Mouse (Mus musculus): ENCODE results near the gene Mogat1. TPM values are rescaled to one million over a fixed set of nuclear protein-coding genes. Genes with fewer than 3 reads are reported as not detected.
A peak's percentile ranks its signal among the peaks of the same experiment; 100 is the strongest.

Mogat1 gene
- total RNA-seq (2014; rRNA removed): 0.22 TPM in 1 of 2 replicates, not detected in the other
- polyA plus RNA-seq (2015; fragmentation: Nextera tagmentation; extraction: Ambion mirVana): 0.50 and 1.3 TPM in 2 replicates

DNA sequence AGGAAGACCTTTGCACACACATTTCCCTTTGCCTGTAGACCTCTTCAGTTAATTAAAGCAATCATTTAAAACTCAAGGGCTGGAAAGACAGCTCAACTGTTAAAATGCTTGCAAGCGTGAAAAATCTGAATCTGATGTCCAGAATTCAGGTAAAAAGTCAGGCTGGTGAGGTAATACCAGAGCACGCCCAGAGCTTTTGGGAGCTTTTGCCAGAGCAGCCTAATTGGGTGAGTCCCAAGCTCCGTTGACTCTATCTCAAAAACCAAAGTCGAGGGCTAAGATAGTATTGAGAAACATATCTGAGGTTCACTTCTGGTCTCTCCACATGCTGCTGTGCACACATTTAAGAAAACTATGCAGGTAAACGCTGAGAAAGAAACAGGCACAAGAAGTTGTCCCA lies at the start of gene Mogat1:
Gene Mogat1 (plus strand): TSS at position 130 of the 400 bp plus-strand sequence.
- no peak for TF ChIP-seq CTCF (IDR thresholded peaks at IDR 0.05)
- ATAC-seq (ENCODE audit: low FRiP score): no peak

DNA sequence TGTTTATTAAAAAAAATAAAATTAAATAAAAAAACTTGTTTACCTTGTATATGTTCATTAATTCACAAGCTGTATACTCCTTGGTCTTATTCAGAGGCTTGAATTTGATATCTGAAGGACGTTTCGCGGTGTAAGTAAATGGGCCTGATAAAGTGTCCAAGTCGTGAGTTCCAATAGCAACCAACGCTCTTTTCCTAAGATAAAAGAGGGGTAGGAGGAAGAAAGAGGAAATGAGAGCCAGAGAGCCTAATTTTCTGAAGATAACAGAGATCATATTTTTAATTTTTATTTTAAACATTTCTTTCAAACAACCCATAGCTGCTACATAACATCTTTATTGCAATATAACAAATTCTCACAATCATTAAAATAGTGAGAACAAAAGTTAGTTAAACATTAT lies 38.4 kb upstream of the Mogat1 start:
- no peaks in the 10 kb centered on the region for H3K9me3 ChIP-seq (ENCODE audit: low read length)
- H3K36me3 ChIP-seq (ENCODE audit: insufficient read depth, low read length): peaks cover 31% of the 10 kb centered on the region
- H3K4me3 ChIP-seq (ENCODE audit: low read depth, low read length): no peak overlapping the region
- no peak for TF ChIP-seq CTCF (IDR thresholded peaks at IDR 0.05)
- no peaks in the 10 kb centered on the region for H3K4me1 ChIP-seq (ENCODE audit: insufficient read depth, low read length)
- H3K4me2 ChIP-seq (ENCODE audit: low read depth, low read length, poor library complexity, severe bottlenecking): no peak overlapping the region
- WGBS: 96% methylated on average over 5 of the region's 5 CpGs
- no peak overlapping the region for H3K9ac ChIP-seq (replicated peaks; ENCODE audit: low read length, poor library complexity, severe bottlenecking)
- ATAC-seq (ENCODE audit: low FRiP score): no peak
- DNase-seq (ENCODE audit: low spot score): no peak
- no peak overlapping the region for H3K27ac ChIP-seq (ENCODE audit: low read depth, low read length)
- no peaks in the 10 kb centered on the region for H3K27me3 ChIP-seq (ENCODE audit: insufficient read depth, low read length)

More for the DNA sequence above, at the start of gene Mogat1:
- WGBS: 71% methylated on average over 5 of the region's 5 CpGs
- DNase-seq (ENCODE audit: low spot score): no peak
- Histone ChIP-seq H3K27ac (ENCODE audit: low read depth, low read length) (no peak within 1 kb of the TSS), H3K27me3 (ENCODE audit: insufficient read depth, low read length) (no peaks in the 10 kb centered on the region), H3K36me3 (ENCODE audit: insufficient read depth, low read length) (no peaks in the 10 kb centered on the region), H3K4me3 (ENCODE audit: low read depth, low read length) (peak within 1 kb of the TSS; percentile 32), H3K9ac (replicated peaks; ENCODE audit: low read length, poor library complexity, severe bottlenecking) (peak within 1 kb of the TSS; percentile 57), H3K9me3 (ENCODE audit: low read length) (no peaks in the 10 kb centered on the region), H3K4me1 (ENCODE audit: insufficient read depth, low read length) (no peaks in the 10 kb centered on the region; the same call in 1 of the 2 replicates), H3K4me2 (ENCODE audit: low read depth, low read length, poor library complexity, severe bottlenecking) (peak within 1 kb of the TSS; percentile 54)

GRCm38 (mm10) chr1:78483430-78483829 lies 27.4 kb upstream of the Mogat1 start:
- no peaks in the 10 kb centered on the region for H3K9me3 ChIP-seq (ENCODE audit: low read length)
- no peak for ATAC-seq (ENCODE audit: low FRiP score)
- H3K4me3 ChIP-seq (ENCODE audit: low read depth, low read length): no peak overlapping the region
- 94% methylated on average over 3 of the region's 3 CpGs for WGBS
- no peaks in the 10 kb centered on the region for H3K4me1 ChIP-seq (ENCODE audit: insufficient read depth, low read length)
- TF ChIP-seq CTCF (IDR thresholded peaks at IDR 0.05): no peak
- no peak overlapping the region for H3K27ac ChIP-seq (ENCODE audit: low read depth, low read length)
- H3K27me3 ChIP-seq (ENCODE audit: insufficient read depth, low read length): no peaks in the 10 kb centered on the region
- no peak overlapping the region for H3K4me2 ChIP-seq (ENCODE audit: low read depth, low read length, poor library complexity, severe bottlenecking)
- peaks cover 11% of the 10 kb centered on the region for H3K36me3 ChIP-seq (ENCODE audit: insufficient read depth, low read length)
- no peak overlapping the region for H3K9ac ChIP-seq (replicated peaks; ENCODE audit: low read length, poor library complexity, severe bottlenecking)
- no peak for DNase-seq (ENCODE audit: low spot score)

DNA sequence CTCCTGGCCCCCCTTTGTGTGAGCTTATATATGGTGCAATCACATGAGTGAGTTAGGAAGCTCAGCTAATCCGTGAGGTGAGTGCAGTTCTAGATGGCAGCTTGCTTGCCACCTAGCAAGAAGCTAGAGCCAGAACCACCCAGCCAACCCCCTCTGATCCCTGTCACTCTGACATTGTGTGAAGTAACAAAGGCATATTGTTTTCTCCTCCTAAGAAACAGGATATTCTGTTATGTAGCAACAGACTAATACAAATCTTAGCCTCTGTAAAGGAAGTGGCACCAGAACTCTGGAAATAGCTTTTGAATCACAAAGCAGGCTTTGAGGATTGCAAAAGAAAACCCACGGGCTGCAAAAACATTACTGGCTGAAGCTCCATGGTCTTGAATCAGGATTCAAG lies 26.4 kb upstream of the Mogat1 start:
- Histone ChIP-seq H3K27ac (ENCODE audit: low read depth, low read length) (no peak overlapping the region), H3K9me3 (ENCODE audit: low read length) (no peaks in the 10 kb centered on the region), H3K4me3 (ENCODE audit: low read depth, low read length) (no peak overlapping the region), H3K27me3 (ENCODE audit: insufficient read depth, low read length) (no peaks in the 10 kb centered on the region), H3K36me3 (ENCODE audit: insufficient read depth, low read length) (peaks cover 11% of the 10 kb centered on the region), H3K9ac (replicated peaks; ENCODE audit: low read length, poor library complexity, severe bottlenecking) (no peak overlapping the region), H3K4me1 (ENCODE audit: insufficient read depth, low read length) (no peaks in the 10 kb centered on the region), H3K4me2 (ENCODE audit: low read depth, low read length, poor library complexity, severe bottlenecking) (no peak overlapping the region)
- DNase-seq (ENCODE audit: low spot score): no peak
- TF ChIP-seq CTCF (IDR thresholded peaks at IDR 0.05): no peak
- no peak for ATAC-seq (ENCODE audit: low FRiP score)
- WGBS: 28% methylated on average over 2 of the region's 2 CpGs

- Histone ChIP-seq H3K4me2 (ENCODE audit: low read depth, low read length, poor library complexity, severe bottlenecking) (peak overlapping the region; percentile 83), H3K36me3 (ENCODE audit: insufficient read depth, low read length) (no peaks in the 10 kb centered on the region), H3K9ac (replicated peaks; ENCODE audit: low read length, poor library complexity, severe bottlenecking) (peak overlapping the region; percentile 68), H3K4me3 (ENCODE audit: low read depth, low read length) (peak overlapping the region; percentile 72), H3K4me1 (ENCODE audit: insufficient read depth, low read length) (no peaks in the 10 kb centered on the region), H3K27me3 (ENCODE audit: insufficient read depth, low read length) (no peaks in the 10 kb centered on the region), H3K27ac (ENCODE audit: low read depth, low read length) (peak overlapping the region; percentile 55), H3K9me3 (ENCODE audit: low read length) (no peaks in the 10 kb centered on the region)
- DNase-seq (ENCODE audit: low spot score) (no peak), ATAC-seq (ENCODE audit: low FRiP score) (no peak)
- under 1% methylated on average over 28 of the region's 28 CpGs for WGBS
- no peak for TF ChIP-seq CTCF (IDR thresholded peaks at IDR 0.05)
These were observed 22.4 kb upstream of the Mogat1 start for GRCm38 (mm10) chr1:78488427-78488751.

DNA sequence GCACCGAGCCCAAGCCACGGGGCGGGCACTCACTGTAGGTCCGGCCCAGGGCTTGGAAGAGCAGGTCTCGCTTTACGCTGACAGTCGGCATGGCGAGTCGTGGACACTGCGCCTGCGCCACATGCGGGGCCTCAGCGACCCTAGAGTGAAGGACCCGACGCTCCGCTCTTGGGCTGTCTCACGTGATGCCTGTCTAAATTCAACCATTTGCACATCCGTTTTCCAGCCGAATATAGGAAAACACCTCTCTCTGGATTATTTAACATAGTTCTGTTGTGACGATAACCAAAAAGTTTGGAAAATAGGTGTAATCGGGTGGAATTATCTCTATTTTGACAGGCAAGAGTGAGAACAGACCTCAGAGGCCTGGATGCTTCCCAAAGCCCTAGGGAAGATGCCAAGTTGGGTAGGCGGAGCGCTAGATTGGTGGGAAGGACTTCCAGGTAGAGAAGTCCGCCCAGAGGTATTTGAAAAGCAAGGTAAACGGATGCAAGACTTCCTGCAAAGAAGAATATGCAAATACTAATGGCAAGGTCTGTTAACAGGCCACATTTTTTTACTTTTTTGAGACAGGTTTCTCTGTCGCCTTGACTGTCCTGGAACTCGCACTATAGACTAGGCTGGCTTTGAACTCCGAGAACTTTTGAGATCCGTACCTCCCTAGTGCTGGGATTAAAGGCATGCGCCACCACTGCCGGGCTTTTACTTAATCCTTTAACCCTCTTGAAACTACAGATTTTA lies 21.9 kb upstream of the Mogat1 start, which contains the start of gene Farsb:
Gene Farsb (minus strand): TSS at position 146 of the 741 bp plus-strand sequence.
- H3K27ac ChIP-seq (ENCODE audit: low read depth, low read length): peak within 1 kb of the TSS; percentile 55
- no peak for TF ChIP-seq CTCF (IDR thresholded peaks at IDR 0.05)
- no peaks in the 10 kb centered on the region for H3K4me1 ChIP-seq (ENCODE audit: insufficient read depth, low read length)
- DNase-seq (ENCODE audit: low spot score) (peak; percentile 96), ATAC-seq (ENCODE audit: low FRiP score) (peak; percentile 97)
- H3K27me3 ChIP-seq (ENCODE audit: insufficient read depth, low read length): no peaks in the 10 kb centered on the region
- H3K4me2 ChIP-seq (ENCODE audit: low read depth, low read length, poor library complexity, severe bottlenecking): peak within 1 kb of the TSS; percentile 83
- under 1% methylated on average over 31 of the region's 31 CpGs for WGBS
- H3K9me3 ChIP-seq (ENCODE audit: low read length): no peaks in the 10 kb centered on the region
- peak within 1 kb of the TSS; percentile 68 for H3K9ac ChIP-seq (replicated peaks; ENCODE audit: low read length, poor library complexity, severe bottlenecking)
- no peaks in the 10 kb centered on the region for H3K36me3 ChIP-seq (ENCODE audit: insufficient read depth, low read length)
- H3K4me3 ChIP-seq (ENCODE audit: low read depth, low read length): peak within 1 kb of the TSS; percentile 72

Measured in midbrain, postnatal 0 days (tissue).